Mouse (Mus musculus): ENCODE measurements around the gene Uba1.

DNA sequence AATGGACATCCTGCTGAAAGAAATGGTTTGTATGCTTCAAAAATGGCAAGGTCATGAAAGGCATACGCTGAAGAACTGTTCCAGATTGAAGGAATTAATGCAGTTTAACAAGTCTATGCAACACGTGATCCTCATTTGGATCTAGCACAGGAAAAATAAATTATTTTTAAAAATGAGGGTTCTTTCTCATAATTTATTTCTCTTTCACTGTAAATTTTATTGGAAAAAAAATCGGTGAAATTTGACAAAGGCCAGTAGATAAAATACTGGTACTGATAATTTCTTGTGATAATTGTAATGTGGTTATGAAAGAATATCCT lies 46.9 kb downstream of the Uba1 start:
- no peak for TF ChIP-seq POLR2A (IDR thresholded peaks at IDR 0.05; ENCODE audit: low read depth, low read length)
- no peak for TF ChIP-seq CTCF (IDR thresholded peaks at IDR 0.05; ENCODE audit: extremely low read depth, insufficient read length, insufficient replicate concordance, low read depth, low read length)

Measured in small intestine, adult 2 months (tissue).